In genomic region chr5:77089294-77089693, GRCm38 (mm10) we compare ENCODE assay signal across 9 mouse cellular contexts. TPM values are rescaled to one million over a fixed set of nuclear protein-coding genes. Genes with fewer than 3 reads are reported as not detected.
DNase-seq lines count a peak whose midpoint lies in the region.
"Had no signal": no experiment of that assay in that cellular context is flagged by ENCODE, and none has a peak within 500 bp of the region (broad histone marks: within the 10 kb centered on the region; RNA-seq: fewer than 3 reads in every experiment).

No protein-coding gene starts in this region.

- intact Hi-C loops in heart, postnatal 14 days (cut with DNase I) = loop anchor here (2.0 to 10.0 kb wide), 3 partner anchors 82 to 128 kb away; no protein-coding TSS in a partner anchor
- intact Hi-C loops in left cerebral cortex, postnatal 4 days (cut with DNase I) = no loop called here

- WGBS in embryonic facial prominence, embryonic 10.5 days = 57% methylated on average over 1 of the region's 1 CpGs

- H3K27ac ChIP-seq in embryonic facial prominence, embryonic 10.5 days (replicated peaks) = no peak overlapping the region
- H3K27ac ChIP-seq: embryonic facial prominence, embryonic 15.5 days had no signal

- no peak overlapping the region for H3K4me3 ChIP-seq in embryonic facial prominence, embryonic 10.5 days
- H3K4me3 ChIP-seq: embryonic facial prominence, embryonic 15.5 days had no signal

- H3K27me3 ChIP-seq in embryonic facial prominence, embryonic 10.5 days (replicated peaks; ENCODE audit: low read depth, poor library complexity, severe bottlenecking) = peaks cover 27% of the 10 kb centered on the region

- H3K9me3 ChIP-seq in embryonic facial prominence, embryonic 10.5 days = no peaks in the 10 kb centered on the region
- H3K9me3 ChIP-seq: embryonic facial prominence, embryonic 15.5 days had no signal

- H3K36me3 ChIP-seq in embryonic facial prominence, embryonic 10.5 days (replicated peaks) = no peaks in the 10 kb centered on the region
- H3K36me3 ChIP-seq: embryonic facial prominence, embryonic 15.5 days had no signal

- H3K4me1 ChIP-seq in embryonic facial prominence, embryonic 10.5 days = peaks cover 3% of the 10 kb centered on the region

- peak; percentile 53 for DNase-seq in layer of hippocampus, adult 11-12 months (ENCODE audit: low spot score)
- no peak for DNase-seq in layer of hippocampus, adult 9-10 months (ENCODE audit: low spot score)
- peak; percentile 57 for DNase-seq in T-cell, adult 2 months (ENCODE audit: low spot score)
- DNase-seq in embryonic facial prominence, embryonic 10.5 days (ENCODE audit: low spot score) = peak; percentile 68
- DNase-seq in heart, postnatal 14 days = peak; percentile 55 to 72
- DNase-seq in left cerebral cortex, postnatal 4 days = peak; percentile 57
- DNase-seq in natural killer cell, adult 2 months (ENCODE audit: low spot score in 2 of 2) = peak; percentile 30 to 55
- peak; percentile 20 to 58 for DNase-seq in thymus, postnatal 10 days (ENCODE audit: low spot score in 2 of 2)

RNA-seq across cellular contexts. Expression of gene Hopx, which starts 25.6 kb away (rescaled TPM):
- 0.40 TPM in 1 of 2 replicates, not detected in the other for polyA plus RNA-seq in embryonic facial prominence, embryonic 10.5 days (2016; fragmentation: Nextera tagmentation; extraction: Ambion mirVana)
- 100 to 1,000 TPM; 496 to 513 TPM for total RNA-seq in heart, postnatal 14 days (2021)
- 10 to 100 TPM; 11.1 to 13.7 TPM for total RNA-seq in left cerebral cortex, postnatal 4 days (2021)

Comparison
In these comparisons a context has a peak if more than half of its experiments do, and no peak if none do; other contexts are left out.
1. RNA of gene Hopx, which starts 25.6 kb away (total RNA-seq): 496 to 513 TPM in heart, postnatal 14 days; 11.1 to 13.7 TPM in left cerebral cortex, postnatal 4 days; every median in the first group is over 10 times any median in the second.